29 mouse cellular contexts compared by ENCODE assay signal in the genomic region with DNA sequence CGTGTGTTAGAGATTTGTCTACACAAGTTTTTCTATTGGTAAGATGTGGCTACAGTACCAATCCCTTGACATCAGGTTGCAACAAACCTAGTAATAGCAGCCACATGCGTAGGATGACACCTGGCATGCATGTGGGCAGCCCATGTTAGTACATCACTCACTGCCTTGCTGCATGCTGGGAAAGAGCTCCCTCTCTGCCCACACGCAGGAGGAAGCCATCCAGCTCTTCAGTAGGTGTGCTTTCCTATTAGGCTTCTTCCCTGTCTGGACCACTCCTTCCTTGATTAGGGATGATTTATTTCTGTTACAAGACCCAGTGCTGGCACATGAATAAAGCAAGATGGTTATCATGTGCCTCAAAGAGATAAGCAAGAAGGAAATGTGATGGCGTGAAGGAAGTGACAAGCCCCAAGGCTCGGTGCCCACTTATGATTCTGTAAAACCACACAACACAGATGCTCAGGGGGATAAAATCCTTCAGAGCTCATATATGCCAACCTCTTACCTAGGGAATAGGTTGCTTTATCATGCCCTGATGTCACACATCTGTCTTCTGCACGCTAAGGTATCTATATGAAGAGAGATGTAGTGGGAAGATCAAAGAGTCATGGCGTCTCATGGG.
DNase-seq lines count a peak whose midpoint lies in the region; ATAC-seq and TF ChIP-seq lines count a peak whose summit lies in the region.
"Had no signal": no experiment of that assay in that cellular context is flagged by ENCODE, and none has a peak within 500 bp of the region (broad histone marks: within the 10 kb centered on the region; RNA-seq: fewer than 3 reads in every experiment).

No protein-coding gene starts in this region.

- peak; percentile 46; the same call in 1 of the 2 replicates for ATAC-seq in granulocyte monocyte progenitor cell, adult 5-6 weeks (replicated peaks; ENCODE audit: poor library complexity, severe bottlenecking)
- ATAC-seq in megakaryocyte-erythroid progenitor cell, adult 5-6 weeks (replicated peaks; ENCODE audit: low FRiP score, low TSS enrichment, poor library complexity, severe bottlenecking), result 0 out of 2 replicates have a peak, but pooled peaks have one; percentile 30
- no peak for ATAC-seq in heart, embryonic 12.5 days (ENCODE audit: insufficient number of reproducible peaks, low FRiP score)
- ATAC-seq: forebrain, embryonic 13.5 days; hindbrain, embryonic 16.5 days had no signal

- H3K9ac ChIP-seq in MEL (ENCODE audit: control insufficient read depth, low read depth, low read length, poor library complexity, severe bottlenecking), result no peak overlapping the region
- no peak overlapping the region for H3K9ac ChIP-seq in heart, embryonic 12.5 days
- H3K9ac ChIP-seq: forebrain, embryonic 13.5 days; heart, embryonic 13.5 days; limb, embryonic 12.5 days; liver, embryonic 15.5 days had no signal

- no peak overlapping the region for H3K4me2 ChIP-seq in heart, embryonic 12.5 days
- H3K4me2 ChIP-seq: forebrain, embryonic 13.5 days; heart, embryonic 13.5 days; limb, embryonic 12.5 days; liver, embryonic 15.5 days had no signal

- no peaks in the 10 kb centered on the region for H3K4me1 ChIP-seq in MEL (ENCODE audit: control insufficient read depth in 1 of 2, insufficient read depth in 2 of 2, low read length in 2 of 2)
- H3K4me1 ChIP-seq in heart, embryonic 12.5 days (replicated peaks), result no peaks in the 10 kb centered on the region
- H3K4me1 ChIP-seq: forebrain, embryonic 13.5 days; heart, embryonic 13.5 days; limb, embryonic 12.5 days; liver, embryonic 15.5 days had no signal

- TF ChIP-seq RAD21 in MEL (IDR thresholded peaks at IDR 0.05; ENCODE audit: low read depth, low read length), result no peak

- H3K27ac ChIP-seq in MEL (ENCODE audit: control insufficient read depth, low read depth, low read length), result no peak overlapping the region
- no peak overlapping the region for H3K27ac ChIP-seq in heart, embryonic 12.5 days (ENCODE audit: poor library complexity, severe bottlenecking)
- H3K27ac ChIP-seq: forebrain, embryonic 13.5 days; heart, adult 2 months; heart, embryonic 13.5 days; hindbrain, embryonic 10.5 days; left cerebral cortex, adult 2 months; limb, embryonic 12.5 days; liver, embryonic 15.5 days; stomach, postnatal 0 days had no signal

- TF ChIP-seq POLR2A in MEL (IDR thresholded peaks at IDR 0.05; ENCODE audit: control insufficient read depth in 1 of 2, insufficient read depth in 1 of 2, low read depth in 1 of 2, low read length in 2 of 2, poor library complexity in 1 of 2), result no peak

- H3K36me3 ChIP-seq in MEL (ENCODE audit: control insufficient read depth in 1 of 2, insufficient read depth in 2 of 2, low read length in 2 of 2), result no peaks in the 10 kb centered on the region
- no peaks in the 10 kb centered on the region for H3K36me3 ChIP-seq in heart, embryonic 12.5 days
- H3K36me3 ChIP-seq: heart, embryonic 13.5 days; hindbrain, embryonic 10.5 days; limb, embryonic 12.5 days; liver, embryonic 15.5 days had no signal

- no peak overlapping the region for H3K4me3 ChIP-seq in MEL (ENCODE audit: control insufficient read depth in 1 of 2, insufficient read depth in 1 of 2, low read depth in 2 of 2, low read length in 2 of 2)
- no peak overlapping the region for H3K4me3 ChIP-seq in heart, embryonic 12.5 days
- H3K4me3 ChIP-seq: erythroblast, embryonic 14.5 days; forebrain, embryonic 13.5 days; heart, adult 2 months; heart, embryonic 13.5 days; hindbrain, embryonic 10.5 days; left cerebral cortex, adult 2 months; limb, embryonic 12.5 days; liver, embryonic 15.5 days had no signal

- TF ChIP-seq CTCF in MEL (IDR thresholded peaks at IDR 0.05 in 2 of 3, conservative IDR thresholded peaks at IDR 0.05 in 1 of 3; ENCODE audit: control insufficient read depth in 1 of 3, insufficient read depth in 1 of 3, low read depth in 2 of 3, low read length in 3 of 3, poor library complexity in 1 of 3, severe bottlenecking in 1 of 3), result no peak

- no peaks in the 10 kb centered on the region for H3K9me3 ChIP-seq in MEL (replicated peaks; ENCODE audit: insufficient read depth, low read length)
- 0 out of 2 replicates have a peak, but pooled peaks cover 7% of the 10 kb centered on the region for H3K9me3 ChIP-seq in heart, embryonic 12.5 days (replicated peaks)
- H3K9me3 ChIP-seq: forebrain, embryonic 13.5 days; heart, embryonic 13.5 days; hindbrain, embryonic 10.5 days; limb, embryonic 12.5 days; liver, embryonic 15.5 days had no signal

- 80% methylated on average over 7 of the region's 7 CpGs for WGBS in heart, embryonic 12.5 days

- peak; percentile 3 for DNase-seq in lung, postnatal 14 days
- no peak for DNase-seq in lung, adult 18-20 months
- DNase-seq in MEL (ENCODE audit: low read depth, low spot score), result no peak
- DNase-seq in urinary bladder, adult 2 months (ENCODE audit: low spot score), result no peak
- DNase-seq: adrenal gland, postnatal 25 days; B cell, adult 2 months; cerebellum, adult 18-20 months; cerebellum, postnatal 10 days; gastrocnemius, postnatal 25 days; heart, adult 2 months; heart, postnatal 10 days; kidney, adult 2 months; kidney, postnatal 4 days; midbrain, embryonic 14.5 days; right cerebral cortex, postnatal 4 days; thymus, adult 18-20 months; thymus, postnatal 25 days had no signal

- TF ChIP-seq EP300 in MEL (IDR thresholded peaks at IDR 0.05; ENCODE audit: low read depth in 1 of 2, low read length in 2 of 2), result no peak

- H3K79me2 ChIP-seq in MEL (ENCODE audit: control insufficient read depth, insufficient read depth, low read length, poor library complexity), result no peaks in the 10 kb centered on the region

- H3K27me3 ChIP-seq in MEL (ENCODE audit: control insufficient read depth in 1 of 2, insufficient read depth in 2 of 2, low read length in 2 of 2), result no peaks in the 10 kb centered on the region
- H3K27me3 ChIP-seq in heart, embryonic 12.5 days (replicated peaks), result no peaks in the 10 kb centered on the region
- H3K27me3 ChIP-seq: forebrain, embryonic 13.5 days; heart, embryonic 13.5 days; limb, embryonic 12.5 days; liver, embryonic 15.5 days had no signal

TF ChIP-seq in MEL, 35 proteins besides CTCF, POLR2A, EP300 and RAD21:
- TF ChIP-seq MYC (IDR thresholded peaks at IDR 0.05; ENCODE audit: low read depth, low read length), result no peak
- TF ChIP-seq MAZ (IDR thresholded peaks at IDR 0.05; ENCODE audit: low read depth, low read length), result no peak
- no peak for TF ChIP-seq POLR2AphosphoS2 (IDR thresholded peaks at IDR 0.05; ENCODE audit: low read length)
- no peak for TF ChIP-seq MEF2A (IDR thresholded peaks at IDR 0.05; ENCODE audit: extremely low read depth, insufficient replicate concordance, low read depth, low read length, poor library complexity, severe bottlenecking)
- 0 out of 2 replicates have a peak, but pooled peaks have one; percentile 7 for TF ChIP-seq GATA1 (IDR thresholded peaks at IDR 0.05; ENCODE audit: low read depth, low read length)
- TF ChIP-seq KAT2A (conservative IDR thresholded peaks at IDR 0.05; ENCODE audit: low read depth, low read length), result no peak
- no peak for TF ChIP-seq USF1 (IDR thresholded peaks at IDR 0.05; ENCODE audit: low read depth, low read length)
